Mouse (Mus musculus): ENCODE measurements at regions not wholly inside any gene's neighbourhood (a gene's known extent, or its start where the extent isn't known, plus 50 kb on each side); places are given as distances from the start of the nearest gene placed in this dataset.

DNA sequence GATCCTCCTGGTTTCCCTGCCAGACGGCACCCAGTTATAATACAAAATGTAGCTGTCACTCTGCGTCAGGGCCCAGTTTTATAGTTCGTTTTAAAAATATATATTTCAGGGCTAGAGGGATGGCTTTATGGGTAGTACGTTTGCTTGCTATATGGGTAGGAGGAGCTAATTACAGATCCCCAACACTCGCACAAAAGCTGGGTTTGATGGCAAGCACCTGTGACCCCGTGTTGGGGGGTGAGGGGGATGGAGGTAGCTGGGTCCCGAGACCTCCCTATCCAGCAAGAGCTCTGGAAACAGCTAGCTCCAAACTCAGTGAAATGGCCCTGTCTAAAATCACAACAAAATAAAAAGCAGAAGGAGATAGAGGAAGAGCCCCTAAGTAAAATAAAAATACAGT, 358.3 kb upstream of the Maf start:
- no peak for TF ChIP-seq POLR2A (IDR thresholded peaks at IDR 0.05; ENCODE audit: borderline replicate concordance, extremely low read depth, low read depth, low read length)
- TF ChIP-seq CTCF (IDR thresholded peaks at IDR 0.05; ENCODE audit: insufficient read depth, low read length) = no peak
